Mouse (Mus musculus): ENCODE data around the gene Focad.

DNA sequence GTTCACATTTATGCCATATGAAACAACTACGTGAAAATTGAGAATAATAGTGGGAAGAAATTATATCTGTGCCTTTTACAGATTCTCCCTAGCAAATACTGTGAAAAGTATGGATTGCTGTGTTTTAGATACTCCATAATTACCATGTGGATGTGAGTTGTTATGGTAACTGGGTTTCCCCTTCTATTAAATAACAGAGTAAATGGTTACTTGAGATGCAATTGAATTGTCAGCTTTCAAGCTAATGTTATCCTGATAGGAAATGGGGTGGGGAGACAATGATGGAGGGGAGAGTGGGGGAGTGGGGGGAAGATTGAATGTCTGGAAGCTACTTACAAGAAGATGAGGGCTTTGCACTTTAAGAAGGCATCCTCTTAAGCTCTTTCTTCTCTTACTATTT is 225.6 kb downstream of the Focad start:
- TF ChIP-seq CTCF (IDR thresholded peaks at IDR 0.05; ENCODE audit: control insufficient read depth, insufficient read depth, low read length) (no peak), POLR2A (IDR thresholded peaks at IDR 0.05; ENCODE audit: borderline replicate concordance, control insufficient read depth, low read depth, low read length) (no peak)
